Mouse (Mus musculus): ENCODE results near the gene Nipal1.

GRCm38 (mm10) chr5:72668351-72668750 is 20.8 kb downstream of the Nipal1 start:
- TF ChIP-seq USF2 (IDR thresholded peaks at IDR 0.05; ENCODE audit: borderline replicate concordance in 1 of 2, insufficient read depth in 1 of 2, low read depth in 1 of 2, low read length in 2 of 2) (no peak), POLR2A (IDR thresholded peaks at IDR 0.05; ENCODE audit: control insufficient read depth in 1 of 2, insufficient read depth in 1 of 2, low read depth in 1 of 2, low read length in 2 of 2, poor library complexity in 1 of 2) (no peak), MEF2A (IDR thresholded peaks at IDR 0.05; ENCODE audit: extremely low read depth, insufficient replicate concordance, low read depth, low read length, poor library complexity, severe bottlenecking) (no peak)
